Mouse (Mus musculus) myocyte (in vitro differentiated cells): ENCODE measurements around the gene Pamr1. TPM values are rescaled to one million over a fixed set of nuclear protein-coding genes. Genes with fewer than 3 reads are reported as not detected.

ENCODE experiments used
- H3K27me3 ChIP-seq: one replicate; pipeline ENCODE4 v1.6.1; 2011; ENCODE audit not compliant: control insufficient read depth, insufficient read depth, insufficient read length
- H3K36me3 ChIP-seq: one replicate; pipeline ENCODE4 v1.6.1; 2011; ENCODE audit not compliant: control insufficient read depth, insufficient read depth
- H3K4me2 ChIP-seq: one replicate; pipeline ENCODE4 v1.6.1; 2011; ENCODE audit warnings: low read depth, control low read depth
- H3K4me3 ChIP-seq: one replicate; pipeline ENCODE4 v1.5.1; 2011; ENCODE audit warnings: mild to moderate bottlenecking, control low read depth, moderate library complexity
- H3K79me2 ChIP-seq: one replicate; pipeline ENCODE4 v1.6.1; 2011; ENCODE audit not compliant: control insufficient read depth, insufficient read depth
- H3ac ChIP-seq: one replicate; pipeline ENCODE4 v1.6.1; 2011; ENCODE audit not compliant: control insufficient read depth, insufficient read length
- CEBPB ChIP-seq: IDR thresholded peaks from 2 replicates; pipeline ENCODE4 v1.6.1; 2011; ENCODE audit warnings: mild to moderate bottlenecking, moderate library complexity; ENCODE audit not compliant: poor library complexity, insufficient read depth, severe bottlenecking
- E2F4 ChIP-seq: IDR thresholded peaks from one replicate; pipeline ENCODE4 v1.6.1; 2011; ENCODE audit warnings: mild to moderate bottlenecking, control low read depth, moderate library complexity; ENCODE audit not compliant: insufficient read depth
- MAX ChIP-seq: IDR thresholded peaks from one replicate; pipeline ENCODE4 v1.6.1; 2011; ENCODE audit warnings: low read depth, mild to moderate bottlenecking, control low read depth
- MYOD1 ChIP-seq, 3 experiments: IDR thresholded peaks; one replicate each; pipeline ENCODE4 v1.6.1; 2011; ENCODE audit warnings: control low read depth in 2 of 3, low read depth in 2 of 3, mild to moderate bottlenecking in 2 of 3, moderate library complexity in 1 of 3; ENCODE audit not compliant: insufficient read length in 2 of 3, control insufficient read depth in 1 of 3
- MYOG ChIP-seq, 3 experiments: IDR thresholded peaks; one replicate each; pipeline ENCODE4 v1.6.1; 2011; ENCODE audit warnings: control low read depth in 2 of 3, low read depth in 2 of 3, mild to moderate bottlenecking in 2 of 3; ENCODE audit not compliant: insufficient read length in 2 of 3, control insufficient read depth in 1 of 3, insufficient read depth in 1 of 3
- POLR2A ChIP-seq: IDR thresholded peaks from one replicate; pipeline ENCODE4 v1.6.1; 2011; ENCODE audit warnings: low read depth, mild to moderate bottlenecking, control low read depth, moderate library complexity; ENCODE audit not compliant: insufficient read length
- POLR2AphosphoS2 ChIP-seq: IDR thresholded peaks from one replicate; pipeline ENCODE4 v1.6.1; 2011; ENCODE audit warnings: low read depth, control low read depth; ENCODE audit not compliant: insufficient read length
- REST ChIP-seq: IDR thresholded peaks from one replicate; pipeline ENCODE4 v1.6.1; 2011; ENCODE audit warnings: mild to moderate bottlenecking, control low read depth, moderate library complexity; ENCODE audit not compliant: insufficient read depth, insufficient read length
- SRF ChIP-seq: IDR thresholded peaks from one replicate; pipeline ENCODE4 v1.6.1; 2011; ENCODE audit warnings: low read depth; ENCODE audit not compliant: control insufficient read depth, insufficient read length
- TCF12 ChIP-seq: IDR thresholded peaks from one replicate; pipeline ENCODE4 v1.6.1; 2011; ENCODE audit warnings: mild to moderate bottlenecking, control low read depth; ENCODE audit not compliant: poor library complexity, insufficient read depth, severe bottlenecking
- TCF3 ChIP-seq: IDR thresholded peaks from one replicate; pipeline ENCODE4 v1.6.1; 2011; ENCODE audit warnings: low read depth, control low read depth; ENCODE audit not compliant: insufficient read length
- USF1 ChIP-seq: IDR thresholded peaks from one replicate; pipeline ENCODE4 v1.6.1; 2011; ENCODE audit warnings: low read depth, mild to moderate bottlenecking, control low read depth, moderate library complexity
- polyA plus RNA-seq: library from polyadenylated mRNA; unstranded; fragments of >200 nt; fragmentation: generic; extraction: Trizol; gene quantifications from one replicate; pipeline ENCODE4 v1.2.1, GENCODE M21; 2012; ENCODE audit warnings: missing spikeins

Gene Pamr1
- polyA plus RNA-seq, 1 experiment: not detected

DNA sequence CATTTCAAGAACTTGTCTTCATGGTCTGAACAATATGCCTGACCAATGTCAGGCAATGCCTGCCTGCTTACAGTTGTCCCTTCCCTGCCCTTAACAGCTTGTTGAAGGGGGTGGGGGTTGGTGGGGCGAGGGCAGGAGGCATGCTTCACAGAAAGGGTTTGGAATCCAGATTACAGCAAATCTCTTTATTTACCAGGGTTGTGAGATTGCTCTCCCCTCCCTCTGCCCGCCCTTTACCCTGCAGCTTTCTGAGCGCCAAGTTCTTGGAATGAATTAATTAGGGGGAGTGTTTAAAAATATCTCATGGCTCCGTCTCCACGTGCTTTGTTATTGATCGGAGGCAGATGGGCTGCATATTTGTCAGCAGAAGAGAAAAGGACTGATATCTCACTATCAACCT, 113.5 kb downstream of the Pamr1 start:
- Histone ChIP-seq H3K4me3 (no peak overlapping the region), H3K27me3 (peaks cover 44% of the 10 kb centered on the region), H3K36me3 (no peaks in the 10 kb centered on the region), H3K4me2 (no peak overlapping the region), H3K79me2 (no peaks in the 10 kb centered on the region), H3ac (no peak overlapping the region)
- TF ChIP-seq MYOG (IDR thresholded peaks at IDR 0.05; ENCODE audit: control insufficient read depth in 1 of 3, insufficient read depth in 1 of 3, insufficient read length in 2 of 3, low read depth in 2 of 3) (no peak), TCF12 (no peak), TCF3 (no peak), E2F4 (no peak), POLR2A (no peak), REST (no peak), USF1 (no peak)

GRCm38 (mm10) chr2:102663865-102664264, 114.1 kb downstream of the Pamr1 start:
- Histone ChIP-seq H3K4me3 (no peak overlapping the region), H3K79me2 (no peaks in the 10 kb centered on the region), H3ac (no peak overlapping the region), H3K4me2 (no peak overlapping the region), H3K27me3 (peaks cover 44% of the 10 kb centered on the region), H3K36me3 (no peaks in the 10 kb centered on the region)
- TF ChIP-seq MAX (no peak), USF1 (no peak), SRF (no peak), POLR2A (no peak), TCF12 (no peak), MYOG (IDR thresholded peaks at IDR 0.05; ENCODE audit: control insufficient read depth in 1 of 3, insufficient read depth in 1 of 3, insufficient read length in 2 of 3, low read depth in 2 of 3) (no peak), CEBPB (no peak), REST (no peak), POLR2AphosphoS2 (no peak), TCF3 (no peak), MYOD1 (IDR thresholded peaks at IDR 0.05; ENCODE audit: control insufficient read depth in 1 of 3, insufficient read length in 2 of 3, low read depth in 2 of 3) (no peak), E2F4 (no peak)

- Histone ChIP-seq H3ac (no peak overlapping the region), H3K4me2 (no peak overlapping the region), H3K36me3 (no peaks in the 10 kb centered on the region), H3K4me3 (no peak overlapping the region), H3K27me3 (peaks cover 36% of the 10 kb centered on the region), H3K79me2 (no peaks in the 10 kb centered on the region)
- no peak for TF ChIP-seq POLR2AphosphoS2
- TF ChIP-seq CEBPB: no peak
- no peak for TF ChIP-seq TCF3
- TF ChIP-seq MYOD1 (IDR thresholded peaks at IDR 0.05; ENCODE audit: control insufficient read depth in 1 of 3, insufficient read length in 2 of 3, low read depth in 2 of 3): no peak
- no peak for TF ChIP-seq TCF12
- TF ChIP-seq REST: no peak
- TF ChIP-seq MAX: no peak
- no peak for TF ChIP-seq SRF
- TF ChIP-seq USF1: no peak
- TF ChIP-seq MYOG (IDR thresholded peaks at IDR 0.05; ENCODE audit: control insufficient read depth in 1 of 3, insufficient read depth in 1 of 3, insufficient read length in 2 of 3, low read depth in 2 of 3): no peak
- TF ChIP-seq POLR2A: no peak
- TF ChIP-seq E2F4: no peak
Measured at GRCm38 (mm10) chr2:102667981-102668380, 118.2 kb downstream of the Pamr1 start.

GRCm38 (mm10) chr2:102669580-102669979, 119.8 kb downstream of the Pamr1 start:
- TF ChIP-seq CEBPB: no peak
- TF ChIP-seq POLR2A: no peak
- no peak for TF ChIP-seq POLR2AphosphoS2
- TF ChIP-seq REST: no peak
- no peak for TF ChIP-seq MYOG (IDR thresholded peaks at IDR 0.05; ENCODE audit: control insufficient read depth in 1 of 3, insufficient read depth in 1 of 3, insufficient read length in 2 of 3, low read depth in 2 of 3)
- no peak for TF ChIP-seq USF1
- no peak for TF ChIP-seq MAX
- no peak for TF ChIP-seq SRF
- TF ChIP-seq TCF3: no peak
- TF ChIP-seq E2F4: no peak
- no peak for TF ChIP-seq TCF12
- TF ChIP-seq MYOD1 (IDR thresholded peaks at IDR 0.05; ENCODE audit: control insufficient read depth in 1 of 3, insufficient read length in 2 of 3, low read depth in 2 of 3): no peak
- H3K4me3 ChIP-seq: no peak overlapping the region
- H3K4me2 ChIP-seq: no peak overlapping the region
- H3K79me2 ChIP-seq: no peaks in the 10 kb centered on the region
- H3K27me3 ChIP-seq: peaks cover 27% of the 10 kb centered on the region
- H3K36me3 ChIP-seq: no peaks in the 10 kb centered on the region
- no peak overlapping the region for H3ac ChIP-seq
